Mouse (Mus musculus) erythroblast, embryonic 14.5 days (primary cell): Measurements from ENCODE around the gene Lrrc49. TPM values are rescaled to one million over a fixed set of nuclear protein-coding genes. Genes with fewer than 3 reads are reported as not detected.

Experiments
- H3K27me3 ChIP-seq: 2 replicates; pipeline ENCODE4 v1.6.1; 2012; ENCODE audit warnings: inconsistent platforms; ENCODE audit not compliant: control insufficient read depth
- H3K36me3 ChIP-seq: 2 replicates; pipeline ENCODE4 v1.6.1; 2012; ENCODE audit warnings: mild to moderate bottlenecking, inconsistent platforms; ENCODE audit not compliant: control insufficient read depth
- H3K4me1 ChIP-seq: 2 replicates; pipeline ENCODE4 v1.6.1; 2012; ENCODE audit warnings: inconsistent platforms; ENCODE audit not compliant: control insufficient read depth
- H3K4me3 ChIP-seq: replicated peaks from 2 replicates; pipeline ENCODE3; 2012; ENCODE audit warnings: moderate library complexity, mild to moderate bottlenecking, inconsistent platforms
- H3K9me3 ChIP-seq: 2 replicates; pipeline ENCODE4 v1.6.1; 2012; ENCODE audit warnings: low read length, inconsistent platforms, mixed read lengths; ENCODE audit not compliant: control insufficient read depth
- GATA1 ChIP-seq: IDR thresholded peaks from 2 replicates; pipeline ENCODE4 v1.6.1; 2012; ENCODE audit warnings: low read length, inconsistent platforms, mixed read lengths
- TAL1 ChIP-seq: IDR thresholded peaks from 3 replicates; pipeline ENCODE4 v1.6.1; 2012; ENCODE audit warnings: low read length, inconsistent platforms, mixed read lengths
- polyA plus RNA-seq: library from polyadenylated mRNA; stranded (reverse); fragments of >175 nt; gene quantifications from 2 replicates; pipeline ENCODE4 v1.2.3, GENCODE M21; 2012

Gene Lrrc49
- polyA plus RNA-seq, 1 experiment, result 0.10 TPM

DNA sequence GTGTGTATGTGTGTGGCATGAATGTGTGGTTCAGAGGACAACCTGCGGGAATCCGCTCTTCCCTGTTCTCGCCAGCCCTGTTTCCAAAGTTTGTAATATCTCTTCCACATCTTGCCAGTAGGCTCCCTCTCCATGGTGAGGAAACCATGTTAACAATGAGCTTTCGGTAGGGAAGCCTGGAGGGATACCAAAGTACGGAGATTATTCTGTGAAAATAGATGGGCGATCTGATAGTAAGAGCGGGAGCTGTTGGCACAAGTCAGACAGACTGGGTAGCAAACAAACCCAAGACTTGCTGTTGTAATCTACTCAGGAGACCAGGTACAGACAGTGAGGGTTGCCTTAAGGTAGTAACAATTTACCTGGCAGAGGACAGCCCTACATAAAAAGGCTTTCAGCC lies 124.1 kb downstream of the Lrrc49 start:
- no peak overlapping the region for H3K4me3 ChIP-seq
- TF ChIP-seq TAL1 (no peak), GATA1 (no peak)
- no peaks in the 10 kb centered on the region for H3K4me1 ChIP-seq
- H3K36me3 ChIP-seq, result no peaks in the 10 kb centered on the region
- no peaks in the 10 kb centered on the region for H3K27me3 ChIP-seq
- H3K9me3 ChIP-seq, result no peaks in the 10 kb centered on the region

DNA sequence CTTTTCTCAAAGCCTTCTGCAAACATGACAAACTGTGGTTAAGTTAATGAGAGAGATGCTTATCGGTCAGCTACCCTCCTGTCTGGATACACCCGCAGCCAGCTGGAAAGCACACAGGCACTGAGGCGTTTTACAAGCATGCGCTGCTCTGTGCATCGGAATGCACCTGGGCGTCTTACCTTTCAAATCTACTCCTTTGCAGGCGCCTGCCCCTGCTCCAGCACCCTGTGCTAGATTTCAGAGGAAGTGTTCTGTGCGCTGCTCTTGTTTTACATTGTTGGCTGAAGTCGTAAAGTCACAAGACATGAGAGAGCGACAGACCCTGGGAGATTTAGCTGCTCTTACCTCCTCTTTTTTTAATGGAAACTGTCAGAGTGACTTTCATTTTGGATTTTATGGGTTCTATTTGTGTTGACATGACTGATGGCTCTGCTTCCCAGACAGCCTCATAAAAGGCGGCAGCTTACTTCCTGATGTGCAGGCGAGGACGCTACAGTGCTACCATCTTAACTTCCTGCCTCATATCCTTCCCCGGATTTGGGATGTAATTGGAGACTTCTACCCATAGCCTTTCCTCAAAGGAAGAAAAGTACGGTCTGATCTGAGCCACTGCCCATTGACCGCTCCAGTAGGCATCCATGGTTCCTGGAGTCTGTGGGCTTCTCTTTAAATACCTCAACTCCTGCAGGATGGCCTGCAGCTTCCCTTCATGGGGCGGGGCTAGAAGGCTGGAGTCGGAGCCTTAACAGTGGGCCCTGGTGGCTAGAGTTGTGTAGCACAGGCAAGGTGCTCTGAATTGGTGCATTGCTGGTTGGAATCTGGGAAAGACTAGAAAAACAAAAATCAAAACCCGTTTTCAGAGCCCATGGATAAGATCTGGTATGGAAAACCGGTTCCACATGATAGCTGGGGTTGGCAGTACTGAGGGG lies 125.3 kb downstream of the Lrrc49 start:
- H3K4me3 ChIP-seq, result no peak overlapping the region
- H3K4me1 ChIP-seq, result no peaks in the 10 kb centered on the region
- no peaks in the 10 kb centered on the region for H3K36me3 ChIP-seq
- H3K9me3 ChIP-seq, result no peaks in the 10 kb centered on the region
- H3K27me3 ChIP-seq, result no peaks in the 10 kb centered on the region
- TF ChIP-seq TAL1 (no peak), GATA1 (no peak)

DNA sequence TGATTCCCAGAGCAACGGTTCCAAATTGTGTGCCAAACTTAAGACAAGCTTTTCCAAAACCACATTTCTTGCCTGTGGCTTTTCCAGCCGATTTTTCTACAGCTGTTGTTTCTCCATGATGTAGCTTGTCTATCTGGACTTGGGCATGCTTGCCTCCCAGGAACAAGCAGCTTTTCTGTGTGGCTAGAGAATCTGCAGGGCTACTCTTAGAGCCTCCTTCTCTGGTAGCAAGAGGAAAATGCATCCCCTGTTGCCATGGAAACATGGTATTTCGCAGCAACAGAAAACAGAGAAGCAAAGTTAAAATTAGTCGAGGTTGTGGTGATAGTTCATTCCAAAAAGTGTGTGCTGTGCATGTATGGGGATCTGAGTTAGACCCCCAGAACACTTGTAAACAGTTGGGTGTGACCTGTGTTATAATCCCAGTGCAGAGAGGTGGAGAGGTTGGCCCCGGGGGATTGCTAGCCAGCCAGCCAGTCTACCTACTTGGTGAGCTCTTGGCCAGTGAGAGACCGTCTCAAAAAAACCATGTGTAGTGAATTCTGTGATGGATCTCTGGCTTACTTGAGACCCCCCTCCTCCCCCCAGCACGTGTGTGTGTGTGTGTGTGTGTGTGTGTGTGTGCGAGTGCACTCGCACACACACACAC lies 126.2 kb downstream of the Lrrc49 start:
- no peak for TF ChIP-seq GATA1
- TF ChIP-seq TAL1, result no peak
- no peak overlapping the region for H3K4me3 ChIP-seq
- no peaks in the 10 kb centered on the region for H3K9me3 ChIP-seq
- no peaks in the 10 kb centered on the region for H3K36me3 ChIP-seq
- H3K4me1 ChIP-seq, result no peaks in the 10 kb centered on the region
- no peaks in the 10 kb centered on the region for H3K27me3 ChIP-seq

DNA sequence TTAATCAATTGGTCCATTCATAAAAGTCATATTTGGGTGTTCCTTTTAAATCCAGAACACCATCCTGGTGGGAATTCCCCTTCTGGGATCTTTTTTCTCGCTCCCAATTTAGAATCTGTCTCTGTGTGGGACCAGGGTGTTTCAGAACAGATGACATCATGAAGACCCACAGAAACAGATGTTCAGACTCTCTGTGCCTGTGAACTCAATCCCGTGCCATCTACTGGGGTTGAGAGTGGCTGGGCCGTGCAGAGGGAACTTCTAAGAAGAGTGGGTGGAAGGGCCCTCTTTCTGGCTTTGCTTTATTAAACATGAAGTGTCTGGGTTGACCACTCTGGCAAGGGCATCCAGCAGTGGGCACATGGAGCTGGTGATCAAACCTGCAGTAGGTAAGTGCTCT lies 129.5 kb downstream of the Lrrc49 start:
- Histone ChIP-seq H3K27me3 (no peaks in the 10 kb centered on the region), H3K36me3 (no peaks in the 10 kb centered on the region)

DNA sequence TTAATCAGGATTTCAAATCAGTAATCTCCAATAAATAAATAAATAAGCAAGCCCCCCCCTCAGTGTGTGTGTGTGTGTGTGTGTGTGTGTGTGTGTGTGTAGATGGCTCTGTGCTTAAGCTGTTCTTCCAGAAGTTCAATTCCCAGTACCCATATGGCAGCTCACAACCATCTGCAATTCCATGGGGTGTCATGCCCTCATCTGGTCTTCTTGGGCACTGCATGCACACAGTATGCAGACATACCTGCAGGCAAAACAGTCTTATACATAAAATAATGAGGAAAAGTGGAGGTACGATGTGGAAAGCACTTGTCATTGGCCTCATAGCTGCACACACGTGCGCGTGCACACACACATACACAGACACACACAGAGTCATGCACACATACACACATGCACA lies 136.7 kb downstream of the Lrrc49 start:
- no peaks in the 10 kb centered on the region for H3K27me3 ChIP-seq
- H3K4me1 ChIP-seq, result peaks cover under 1% of the 10 kb centered on the region
- H3K4me3 ChIP-seq, result no peak overlapping the region
- H3K36me3 ChIP-seq, result no peaks in the 10 kb centered on the region
- H3K9me3 ChIP-seq, result no peaks in the 10 kb centered on the region
- TF ChIP-seq GATA1 (no peak), TAL1 (no peak)

More for the DNA sequence above, 129.5 kb downstream of the Lrrc49 start:
- no peaks in the 10 kb centered on the region for H3K4me1 ChIP-seq
- no peaks in the 10 kb centered on the region for H3K9me3 ChIP-seq
- no peak for TF ChIP-seq TAL1
- no peak for TF ChIP-seq GATA1
- H3K4me3 ChIP-seq, result no peak overlapping the region

DNA sequence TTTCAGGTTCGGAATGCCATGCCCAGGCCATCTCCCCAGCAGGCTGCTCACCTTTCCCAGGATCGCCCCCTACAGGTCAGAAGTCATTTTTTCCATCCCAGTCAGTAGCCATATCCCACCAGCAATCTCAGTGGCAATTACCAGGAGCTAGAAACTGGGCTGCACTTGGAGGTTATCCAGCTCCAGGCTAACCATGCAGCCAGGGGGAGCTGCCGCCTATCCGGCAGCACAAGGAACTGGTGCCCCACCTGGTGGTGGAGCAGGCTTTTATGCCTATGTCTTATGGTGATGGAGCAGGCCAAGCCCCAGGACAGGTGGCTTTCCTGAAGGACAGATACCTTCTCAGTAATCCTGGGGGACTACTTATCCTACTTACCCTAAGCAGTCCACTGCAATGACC lies 139.8 kb downstream of the Lrrc49 start:
- no peak overlapping the region for H3K4me3 ChIP-seq
- no peak for TF ChIP-seq GATA1
- TF ChIP-seq TAL1, result no peak

DNA sequence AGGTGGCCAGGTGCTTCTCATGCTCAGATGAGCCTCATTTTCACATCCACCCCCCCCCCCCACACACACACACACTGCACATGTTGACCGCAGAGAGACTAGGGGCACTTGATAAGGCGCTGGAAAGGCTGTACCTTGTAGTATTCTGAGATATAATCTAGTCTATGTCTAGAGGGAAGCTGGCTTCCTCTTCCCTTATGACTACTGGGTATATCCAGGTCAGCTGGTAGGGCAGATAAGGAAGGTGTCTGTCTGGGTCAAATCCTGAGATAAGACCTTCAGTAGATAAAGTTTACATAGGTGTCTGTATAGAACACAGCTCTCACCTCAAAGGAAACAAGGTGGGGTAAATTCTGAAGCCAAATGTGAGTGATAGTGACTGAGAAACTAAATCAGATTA lies 141.8 kb downstream of the Lrrc49 start:
- peaks cover 12% of the 10 kb centered on the region for H3K4me1 ChIP-seq
- H3K27me3 ChIP-seq, result no peaks in the 10 kb centered on the region
- no peaks in the 10 kb centered on the region for H3K9me3 ChIP-seq
- H3K4me3 ChIP-seq, result no peak overlapping the region
- no peaks in the 10 kb centered on the region for H3K36me3 ChIP-seq
- TF ChIP-seq GATA1 (no peak), TAL1 (no peak)

More for the DNA sequence above, 139.8 kb downstream of the Lrrc49 start:
- no peaks in the 10 kb centered on the region for H3K27me3 ChIP-seq
- no peaks in the 10 kb centered on the region for H3K36me3 ChIP-seq
- no peaks in the 10 kb centered on the region for H3K9me3 ChIP-seq
- H3K4me1 ChIP-seq, result peaks cover 12% of the 10 kb centered on the region

DNA sequence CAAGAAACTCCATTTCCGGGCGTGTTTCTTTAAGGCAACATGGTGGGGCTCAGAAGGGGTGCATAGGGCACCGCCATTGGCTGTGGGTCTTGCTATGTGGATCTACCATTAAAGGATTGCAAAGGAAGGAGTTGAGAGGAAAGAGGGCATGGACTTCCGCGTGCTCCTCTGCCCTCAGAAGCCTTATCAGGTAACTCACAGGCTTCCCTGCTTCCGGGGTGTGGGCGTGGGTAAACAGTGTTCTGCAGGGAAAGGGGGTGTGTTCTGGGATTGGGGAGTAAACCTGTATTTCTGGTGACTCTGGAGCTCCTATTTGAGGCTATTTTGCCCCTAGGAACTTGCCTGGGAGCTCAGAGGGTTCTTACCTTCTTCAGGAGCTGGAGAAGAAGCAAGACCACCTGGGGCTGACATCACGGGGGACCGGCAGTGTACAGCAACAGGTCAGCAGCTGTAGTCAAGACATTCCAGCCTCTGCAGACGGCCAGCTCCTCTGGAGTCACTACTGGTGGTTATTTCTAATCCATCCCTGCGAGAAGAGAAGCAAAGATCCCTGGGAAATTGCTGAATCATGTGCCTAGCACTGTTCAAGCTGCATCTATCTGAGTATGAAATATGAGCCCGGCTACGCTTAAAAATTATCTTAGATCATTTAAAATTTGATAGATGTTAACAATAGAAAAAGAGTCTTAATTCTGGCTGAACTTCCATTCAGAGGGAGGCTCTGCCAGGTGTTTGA lies 142.4 kb downstream of the Lrrc49 start:
- H3K27me3 ChIP-seq, result no peaks in the 10 kb centered on the region
- TF ChIP-seq TAL1 (no peak), GATA1 (no peak)
- no peaks in the 10 kb centered on the region for H3K36me3 ChIP-seq
- no peaks in the 10 kb centered on the region for H3K9me3 ChIP-seq
- no peak overlapping the region for H3K4me3 ChIP-seq
- peaks cover 12% of the 10 kb centered on the region for H3K4me1 ChIP-seq

DNA sequence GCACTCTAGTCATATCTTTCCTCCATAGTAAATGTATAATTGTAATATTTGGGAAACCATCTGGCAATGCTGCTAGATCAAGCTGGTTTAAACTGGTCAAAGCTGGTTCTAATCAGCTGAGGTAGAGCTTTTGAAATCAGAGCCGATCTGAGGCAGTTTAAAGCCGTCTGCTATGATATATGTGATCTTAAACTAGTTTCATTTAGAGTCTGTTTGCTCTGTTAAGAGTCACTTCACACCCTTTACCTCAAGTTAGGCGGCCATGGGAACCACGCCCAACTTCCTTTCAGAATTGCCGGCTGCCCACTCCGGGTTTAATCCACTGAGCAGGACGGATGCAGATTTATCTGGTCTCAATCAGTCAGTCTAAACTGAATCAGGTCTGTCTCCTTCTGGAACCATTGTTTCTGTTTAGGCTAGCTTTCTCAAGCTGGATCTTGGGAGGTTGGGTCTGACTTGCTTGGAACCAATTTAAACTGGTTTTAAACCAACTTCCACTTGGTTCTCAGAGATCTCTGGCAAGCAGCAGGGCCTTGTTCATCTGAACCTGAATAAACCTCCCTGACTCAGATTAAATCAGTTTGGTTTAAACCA lies 144.4 kb downstream of the Lrrc49 start:
- Histone ChIP-seq H3K9me3 (peaks cover 14% of the 10 kb centered on the region), H3K36me3 (no peaks in the 10 kb centered on the region), H3K4me1 (peaks cover 12% of the 10 kb centered on the region), H3K27me3 (no peaks in the 10 kb centered on the region), H3K4me3 (no peak overlapping the region)
- no peak for TF ChIP-seq GATA1
- TF ChIP-seq TAL1, result no peak
